Mouse (Mus musculus) forebrain, embryonic 14.5 days (tissue): Measurements from ENCODE around the gene Ccnl2. TPM values are rescaled to one million over a fixed set of nuclear protein-coding genes. Genes with fewer than 3 reads are reported as not detected.
A peak's percentile ranks its signal among the peaks of the same experiment; 100 is the strongest.

ENCODE experiments used
- ATAC-seq: fragments of 200-750 bp; cut with Nextera tagmentation; 2 replicates; pipeline ENCODE4 v1.8.0; 2017; ENCODE audit warnings: mild to moderate bottlenecking, moderate library complexity
- DNase-seq: peaks from one replicate; pipeline ENCODE4 v3.0.0-alpha.2; 2015; ENCODE audit warnings: low spot score
- H3K27ac ChIP-seq: fragments of 300-500 bp; sonication (generic); 2 replicates; pipeline ENCODE4 v1.5.1; 2014; ENCODE audit warnings: low read depth, mild to moderate bottlenecking, control low read depth, low read length, moderate library complexity
- H3K27me3 ChIP-seq: fragments of 300-500 bp; sonication (generic); replicated peaks from 2 replicates; pipeline ENCODE4 v1.6.1; 2014; ENCODE audit warnings: low read length, control low read depth, mixed read lengths; ENCODE audit not compliant: control insufficient read depth, insufficient read depth
- H3K36me3 ChIP-seq: fragments of 300-500 bp; sonication (generic); 2 replicates; pipeline ENCODE4 v1.6.1; 2014; ENCODE audit warnings: low read length, control low read depth; ENCODE audit not compliant: control insufficient read depth, insufficient read depth
- H3K4me1 ChIP-seq: fragments of 300-500 bp; sonication (generic); 2 replicates; pipeline ENCODE4 v1.6.1; 2014; ENCODE audit warnings: antibody characterized with exemption, low read length, control low read depth; ENCODE audit not compliant: control insufficient read depth, insufficient read depth
- H3K4me2 ChIP-seq: fragments of 300-500 bp; sonication (generic); 2 replicates; pipeline ENCODE4 v1.6.1; 2014; ENCODE audit warnings: mild to moderate bottlenecking, control low read depth, low read length
- H3K4me3 ChIP-seq: fragments of 300-500 bp; sonication (generic); 2 replicates; pipeline ENCODE4 v1.5.1; 2014; ENCODE audit warnings: low read depth, low read length, control low read depth
- H3K9ac ChIP-seq: fragments of 300-500 bp; sonication (generic); 2 replicates; pipeline ENCODE4 v1.6.1; 2014; ENCODE audit warnings: mild to moderate bottlenecking, low read length, control low read depth, moderate library complexity
- H3K9me3 ChIP-seq: fragments of 300-500 bp; sonication (generic); replicated peaks from 2 replicates; pipeline ENCODE4 v1.6.1; 2016; ENCODE audit warnings: low read length, control low read depth, mixed read lengths; ENCODE audit not compliant: control insufficient read depth
- whole genome bisulfite sequencing: fragments of 180-500 bp; shearing (Covaris S2); extraction: QIAGEN DNeasy Blood & Tissue Kit; methylation state at CpG from one replicate; pipeline ENCODE4 v1.1.7; 2014; 5-methylcytosine and 5-hydroxymethylcytosine counted together
- polyA plus RNA-seq: library from polyadenylated mRNA; unstranded; fragments of >200 nt; fragmentation: Nextera tagmentation; extraction: Ambion mirVana; gene quantifications from 2 replicates; pipeline ENCODE4 v1.2.1, GENCODE M21; 2014

The Ccnl2 gene
- 119 and 144 TPM in 2 replicates for polyA plus RNA-seq

GRCm38 (mm10) chr4:155811929-155812664 lies at the start of gene Ccnl2:
TSS of gene Ccnl2 (plus strand) at chr4:155812489.
- 1% methylated on average over 59 of the region's 60 CpGs for WGBS
- peak within 1 kb of the TSS; percentile 93 for H3K4me2 ChIP-seq
- DNase-seq (peak; percentile 98), ATAC-seq (peak; percentile 99)
- peak within 1 kb of the TSS; percentile 100 for H3K9ac ChIP-seq
- H3K27ac ChIP-seq, result peak within 1 kb of the TSS; percentile 86
- no peaks in the 10 kb centered on the region for H3K27me3 ChIP-seq
- peaks cover 77% of the 10 kb centered on the region for H3K36me3 ChIP-seq
- peak within 1 kb of the TSS; percentile 100 for H3K4me3 ChIP-seq
- no peaks in the 10 kb centered on the region for H3K9me3 ChIP-seq
- H3K4me1 ChIP-seq, result peaks cover 16% of the 10 kb centered on the region

DNA sequence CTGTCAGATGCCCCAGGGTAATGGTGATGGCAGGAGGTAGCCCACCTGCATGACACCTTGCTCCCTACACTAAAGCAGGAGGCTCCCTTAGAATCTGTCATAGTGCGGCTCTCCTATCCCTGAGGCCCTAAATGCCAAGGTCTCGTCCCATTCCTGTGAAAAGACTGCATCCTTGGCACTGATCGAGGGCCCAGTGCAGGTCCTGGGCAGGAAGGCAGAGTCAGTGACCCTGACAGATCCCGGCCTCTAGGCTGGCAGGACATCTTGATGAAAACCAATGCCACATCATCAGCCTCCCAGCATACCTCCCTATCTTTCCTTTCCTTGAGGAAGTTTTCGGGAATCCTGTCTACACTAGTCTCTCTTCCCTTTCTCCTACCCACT lies 42.8 kb upstream of the Ccnl2 start:
- H3K9ac ChIP-seq, result peak overlapping the region; percentile 64
- peak overlapping the region; percentile 39 for H3K4me3 ChIP-seq
- ATAC-seq (no peak), DNase-seq (no peak)
- no peak overlapping the region for H3K27ac ChIP-seq
- H3K4me1 ChIP-seq, result peaks cover 7% of the 10 kb centered on the region
- no peaks in the 10 kb centered on the region; the same call in 1 of the 2 replicates for H3K27me3 ChIP-seq
- 53% methylated on average over 5 of the region's 5 CpGs for WGBS
- H3K9me3 ChIP-seq, result no peaks in the 10 kb centered on the region
- peak overlapping the region; percentile 69 for H3K4me2 ChIP-seq
- no peaks in the 10 kb centered on the region for H3K36me3 ChIP-seq

- peak overlapping the region; percentile 64 for H3K9ac ChIP-seq
- peak; percentile 90 for ATAC-seq
- H3K9me3 ChIP-seq, result no peaks in the 10 kb centered on the region
- under 1% methylated on average over 36 of the region's 39 CpGs for WGBS
- H3K4me2 ChIP-seq, result peak overlapping the region; percentile 69
- peak overlapping the region; percentile 39 for H3K4me3 ChIP-seq
- peak overlapping the region; percentile 35; the same call in 1 of the 2 replicates for H3K27ac ChIP-seq
- peak; percentile 87 for DNase-seq
- peaks cover 7% of the 10 kb centered on the region for H3K4me1 ChIP-seq
- H3K36me3 ChIP-seq, result no peaks in the 10 kb centered on the region
- peaks cover under 1% of the 10 kb centered on the region; the same call in 1 of the 2 replicates for H3K27me3 ChIP-seq
These were observed 42.3 kb upstream of the Ccnl2 start for GRCm38 (mm10) chr4:155769880-155770512.

DNA sequence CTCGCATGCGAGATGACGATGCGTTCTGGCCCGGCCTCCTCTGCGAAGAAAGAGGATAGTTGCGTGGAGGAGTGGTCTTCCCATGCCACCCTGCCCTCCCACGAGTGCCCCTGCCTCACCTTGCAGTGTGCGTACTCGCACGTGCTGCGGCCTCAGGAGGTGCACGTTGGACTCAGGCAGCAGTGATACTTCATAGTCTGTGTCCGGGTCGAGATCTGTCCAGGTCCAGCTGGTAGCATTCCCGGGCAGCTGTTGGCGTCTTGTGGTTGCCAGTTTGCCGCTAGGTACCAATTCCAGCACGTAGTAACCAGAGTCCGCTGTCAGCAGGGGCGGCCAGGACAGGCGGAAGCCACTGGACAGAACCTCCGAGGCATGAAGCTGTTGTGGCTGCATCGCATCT lies 41.7 kb upstream of the Ccnl2 start:
- Histone ChIP-seq H3K27ac (no peak overlapping the region), H3K9me3 (no peaks in the 10 kb centered on the region), H3K4me2 (peak overlapping the region; percentile 69), H3K36me3 (no peaks in the 10 kb centered on the region), H3K4me1 (peaks cover 7% of the 10 kb centered on the region), H3K4me3 (peak overlapping the region; percentile 39), H3K27me3 (peaks cover 4% of the 10 kb centered on the region; the same call in 1 of the 2 replicates), H3K9ac (peak overlapping the region; percentile 64)
- 44% methylated on average over 24 of the region's 24 CpGs for WGBS
- ATAC-seq (peak; percentile 35), DNase-seq (no peak)

- Histone ChIP-seq H3K27ac (no peak overlapping the region), H3K9ac (no peak overlapping the region), H3K4me3 (no peak overlapping the region), H3K4me2 (no peak overlapping the region), H3K36me3 (no peaks in the 10 kb centered on the region), H3K27me3 (peaks cover 4% of the 10 kb centered on the region; the same call in 1 of the 2 replicates), H3K4me1 (peaks cover 7% of the 10 kb centered on the region), H3K9me3 (no peaks in the 10 kb centered on the region)
- WGBS, result 91% methylated on average over 2 of the region's 2 CpGs
- ATAC-seq, result no peak
- no peak for DNase-seq
These were observed 40.6 kb upstream of the Ccnl2 start for GRCm38 (mm10) chr4:155771706-155772105.

DNA sequence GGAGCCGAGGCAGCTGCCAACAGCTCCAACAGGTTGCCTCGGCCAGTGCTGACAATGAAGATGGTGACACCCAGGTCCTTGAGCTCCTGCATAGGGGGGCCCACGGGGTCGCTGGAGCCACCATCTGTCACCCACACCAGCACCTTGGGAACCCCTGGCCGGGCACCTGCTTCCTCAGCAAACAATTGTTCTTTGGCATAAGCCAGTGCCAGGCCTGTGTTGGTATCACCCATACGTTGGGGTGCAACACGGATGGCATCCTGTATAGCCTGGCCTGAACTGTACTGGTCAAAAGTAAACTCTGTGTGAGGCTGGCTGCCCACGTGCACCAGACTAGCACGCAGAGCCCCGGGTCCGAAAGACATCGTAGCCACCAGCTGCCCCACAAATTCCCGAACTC lies 39.5 kb upstream of the Ccnl2 start:
- no peak overlapping the region for H3K27ac ChIP-seq
- 85% methylated on average over 13 of the region's 13 CpGs for WGBS
- H3K4me1 ChIP-seq, result peaks cover 7% of the 10 kb centered on the region
- peaks cover 4% of the 10 kb centered on the region; the same call in 1 of the 2 replicates for H3K27me3 ChIP-seq
- DNase-seq, result no peak
- H3K4me3 ChIP-seq, result no peak overlapping the region
- H3K9ac ChIP-seq, result no peak overlapping the region
- ATAC-seq, result no peak
- peak overlapping the region; percentile 3; the same call in 1 of the 2 replicates for H3K4me2 ChIP-seq
- H3K9me3 ChIP-seq, result no peaks in the 10 kb centered on the region
- no peaks in the 10 kb centered on the region for H3K36me3 ChIP-seq

- peaks cover 7% of the 10 kb centered on the region for H3K4me1 ChIP-seq
- H3K4me2 ChIP-seq, result peak overlapping the region; percentile 56
- H3K27me3 ChIP-seq, result peaks cover 4% of the 10 kb centered on the region; the same call in 1 of the 2 replicates
- DNase-seq (no peak), ATAC-seq (no peak)
- peak overlapping the region; percentile 32; the same call in 1 of the 2 replicates for H3K4me3 ChIP-seq
- no peak overlapping the region for H3K27ac ChIP-seq
- 41% methylated on average over 5 of the region's 5 CpGs for WGBS
- no peaks in the 10 kb centered on the region for H3K9me3 ChIP-seq
- H3K9ac ChIP-seq, result no peak overlapping the region
- no peaks in the 10 kb centered on the region for H3K36me3 ChIP-seq
These were observed 38.8 kb upstream of the Ccnl2 start for GRCm38 (mm10) chr4:155773335-155774078.

GRCm38 (mm10) chr4:155774280-155774754 lies 38.0 kb upstream of the Ccnl2 start, which contains the start of gene Vwa1:
TSS of gene Vwa1 (minus strand) at chr4:155774698.
- Histone ChIP-seq H3K9ac (peak within 1 kb of the TSS; percentile 51), H3K36me3 (no peaks in the 10 kb centered on the region), H3K4me1 (peaks cover 7% of the 10 kb centered on the region), H3K27me3 (peaks cover 4% of the 10 kb centered on the region; the same call in 1 of the 2 replicates), H3K4me3 (peak within 1 kb of the TSS; percentile 32), H3K9me3 (no peaks in the 10 kb centered on the region), H3K4me2 (peak within 1 kb of the TSS; percentile 56), H3K27ac (peak within 1 kb of the TSS; percentile 35; the same call in 1 of the 2 replicates)
- ATAC-seq (peak; percentile 64), DNase-seq (peak; percentile 84)
- WGBS, result 1% methylated on average over 35 of the region's 35 CpGs
